Mouse (Mus musculus) ES-Bruce4 (cell line): ENCODE results near the gene Hist1h2ad.

Experiments used
- CTCF ChIP-seq: IDR thresholded peaks from one replicate; pipeline ENCODE4 v1.8.1; 2011; ENCODE audit warnings: low read depth, low read length
- EP300 ChIP-seq: IDR thresholded peaks from 2 replicates; pipeline ENCODE4 v1.6.1; 2011; ENCODE audit warnings: low read depth, low read length; ENCODE audit not compliant: insufficient read depth
- POLR2A ChIP-seq: IDR thresholded peaks from one replicate; pipeline ENCODE4 v1.8.1; 2011; ENCODE audit warnings: low read length; ENCODE audit not compliant: insufficient read depth

GRCm38 (mm10) chr13:23571022-23571503 lies 3.1 kb upstream of the Hist1h2ad start, which contains the start of the genes Hist1h2ae and Hist1h2bg:
- TF ChIP-seq POLR2A (no peak), EP300 (no peak), CTCF (no peak)
